Mouse (Mus musculus) G1E (cell line): ENCODE measurements at regions not wholly inside any gene's neighbourhood (a gene's known extent, or its start where the extent isn't known, plus 50 kb on each side); places are given as distances from the start of the nearest gene placed in this dataset.

ENCODE experiments used
- CTCF ChIP-seq: IDR thresholded peaks from 2 replicates; pipeline ENCODE4 v1.5.1; 2012; ENCODE audit warnings: low read depth, low read length, inconsistent platforms, mixed read lengths
- GATA1 ChIP-seq: IDR thresholded peaks from 2 replicates; pipeline ENCODE4 v1.6.1; 2012; ENCODE audit warnings: borderline replicate concordance, low read length, inconsistent platforms, mixed read lengths
- GATA2 ChIP-seq: IDR thresholded peaks from 2 replicates; pipeline ENCODE4 v1.6.1; 2012; ENCODE audit warnings: low read depth, low read length, inconsistent platforms, borderline replicate concordance
- POLR2AphosphoS5 ChIP-seq: IDR thresholded peaks from 2 replicates; pipeline ENCODE4 v1.6.1; 2012; ENCODE audit warnings: low read depth, low read length, inconsistent platforms; ENCODE audit not compliant: insufficient replicate concordance
- TAL1 ChIP-seq: conservative IDR thresholded peaks from 2 replicates; pipeline ENCODE4 v1.6.1; 2012; ENCODE audit warnings: low read depth, low read length, inconsistent platforms, mixed read lengths

DNA sequence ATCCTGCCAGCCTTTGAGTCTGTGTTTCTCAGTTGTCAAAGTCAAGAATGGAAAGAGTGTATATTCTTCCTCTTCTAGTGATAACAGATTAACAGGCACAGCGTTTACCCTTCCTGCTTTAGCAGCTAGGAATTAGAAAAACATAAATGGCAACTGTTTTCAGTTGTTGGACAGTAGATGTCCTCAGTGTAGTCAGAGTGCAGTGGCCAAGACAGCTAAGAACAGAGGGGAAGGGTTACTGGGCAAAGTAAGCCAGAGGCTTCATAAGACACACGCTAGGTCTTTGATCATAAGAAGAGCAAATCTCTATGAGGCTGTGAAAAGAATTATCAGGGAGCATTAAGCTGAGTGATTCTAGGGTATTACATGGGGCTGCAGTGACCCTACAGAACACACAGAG lies 191.3 kb downstream of the Cyp26b1 start:
- TF ChIP-seq CTCF (no peak), GATA1 (no peak), TAL1 (no peak), POLR2AphosphoS5 (no peak), GATA2 (no peak)
